Mouse (Mus musculus): ENCODE data around the gene Slc27a1. TPM values are rescaled to one million over a fixed set of nuclear protein-coding genes. Genes with fewer than 3 reads are reported as not detected.
A peak's percentile ranks its signal among the peaks of the same experiment; 100 is the strongest.

Slc27a1 gene
- polyA plus RNA-seq, 1 experiment from 2014 or later, result 26.5 TPM

- H3K4me2 ChIP-seq (replicated peaks; ENCODE audit: low read depth), result peak overlapping the region; percentile 32
- 5% methylated on average over 24 of the region's 26 CpGs for WGBS
- H3K36me3 ChIP-seq (ENCODE audit: control insufficient read depth, insufficient read depth, low read length), result no peaks in the 10 kb centered on the region
- H3K4me1 ChIP-seq (replicated peaks; ENCODE audit: control insufficient read depth, insufficient read depth), result no peaks in the 10 kb centered on the region; the same call in 1 of the 2 replicates
- no peak overlapping the region for H3K27ac ChIP-seq (replicated peaks)
- TF ChIP-seq EP300 (optimal IDR thresholded peaks at IDR 0.05), result no peak
- no peak for TF ChIP-seq CTCF (IDR thresholded peaks at IDR 0.05; ENCODE audit: low read depth)
- ATAC-seq (ENCODE audit: low FRiP score, low TSS enrichment) (no peak), DNase-seq (ENCODE audit: low spot score) (peak; percentile 78)
- no peaks in the 10 kb centered on the region; the same call in 1 of the 2 replicates for H3K9me3 ChIP-seq (ENCODE audit: control insufficient read depth, low read length)
- H3K9ac ChIP-seq (ENCODE audit: low read length), result no peak overlapping the region
- no peaks in the 10 kb centered on the region for H3K27me3 ChIP-seq (ENCODE audit: control insufficient read depth, insufficient read depth, low read length)
- H3K4me3 ChIP-seq (ENCODE audit: low read depth, low read length), result no peak overlapping the region; the same call in 1 of the 2 replicates
Observed at GRCm38 (mm10) chr8:71633981-71634667, 65.4 kb downstream of the Slc27a1 start.

Small RNAs within 50 kb of the gene (microRNA-seq; reads per million reads assigned to microRNA genes)
- gene Mir6769b, result not detected

Other genes with a start within 250 kb of the Slc27a1 start
- 97.1 and 107 TPM in 2 replicates for gene Use1, start 202.0 kb upstream of the Slc27a1 start, polyA plus RNA-seq (2015; fragmentation: Nextera tagmentation; extraction: Ambion mirVana)
- gene Ocel1, start 197.6 kb upstream of the Slc27a1 start, polyA plus RNA-seq (2015; fragmentation: Nextera tagmentation; extraction: Ambion mirVana), result 8.2 and 9.1 TPM in 2 replicates
- gene Nr2f6, start 186.9 kb upstream of the Slc27a1 start, polyA plus RNA-seq (2015; fragmentation: Nextera tagmentation; extraction: Ambion mirVana), result 47.0 and 56.1 TPM in 2 replicates
- 4.1 and 4.5 TPM in 2 replicates for gene Ushbp1, start 173.1 kb upstream of the Slc27a1 start, polyA plus RNA-seq (2015; fragmentation: Nextera tagmentation; extraction: Ambion mirVana)
- gene Babam1, start 172.0 kb upstream of the Slc27a1 start, polyA plus RNA-seq (2015; fragmentation: Nextera tagmentation; extraction: Ambion mirVana), result 54.7 and 61.7 TPM in 2 replicates
- gene Ankle1, start 162.9 kb upstream of the Slc27a1 start, polyA plus RNA-seq (2015; fragmentation: Nextera tagmentation; extraction: Ambion mirVana), result 5.0 and 6.4 TPM in 2 replicates
- gene Abhd8, start 105.2 kb upstream of the Slc27a1 start, polyA plus RNA-seq (2015; fragmentation: Nextera tagmentation; extraction: Ambion mirVana), result 22.1 and 23.5 TPM in 2 replicates
- gene Mrpl34, start 103.9 kb upstream of the Slc27a1 start, polyA plus RNA-seq (2015; fragmentation: Nextera tagmentation; extraction: Ambion mirVana), result 127 and 137 TPM in 2 replicates
- gene Dda1, start 99.7 kb upstream of the Slc27a1 start, polyA plus RNA-seq (2015; fragmentation: Nextera tagmentation; extraction: Ambion mirVana), result 72.5 and 74.5 TPM in 2 replicates
- gene Ano8, start 82.9 kb upstream of the Slc27a1 start, polyA plus RNA-seq (2015; fragmentation: Nextera tagmentation; extraction: Ambion mirVana), result 0.68 and 1.1 TPM in 2 replicates
- gene Gtpbp3, start 80.8 kb upstream of the Slc27a1 start, polyA plus RNA-seq (2015; fragmentation: Nextera tagmentation; extraction: Ambion mirVana), result 7.2 and 8.2 TPM in 2 replicates
- gene Plvap, start 57.1 kb upstream of the Slc27a1 start, polyA plus RNA-seq (2015; fragmentation: Nextera tagmentation; extraction: Ambion mirVana), result 56.3 and 60.9 TPM in 2 replicates
- 0.29 and 0.46 TPM in 2 replicates for gene Ccdc194, start 43.2 kb upstream of the Slc27a1 start, polyA plus RNA-seq (2015; fragmentation: Nextera tagmentation; extraction: Ambion mirVana)
- 32.8 and 34.2 TPM in 2 replicates for gene Bst2, start 31.4 kb upstream of the Slc27a1 start, polyA plus RNA-seq (2015; fragmentation: Nextera tagmentation; extraction: Ambion mirVana)
- gene Mvb12a, start 26.0 kb upstream of the Slc27a1 start, polyA plus RNA-seq (2015; fragmentation: Nextera tagmentation; extraction: Ambion mirVana), result 103 TPM in 2 replicates
- 1.0 and 1.4 TPM in 2 replicates for gene Tmem221, start 10.0 kb upstream of the Slc27a1 start, polyA plus RNA-seq (2015; fragmentation: Nextera tagmentation; extraction: Ambion mirVana)
- 0.04 and 0.05 TPM in 2 replicates for gene Nxnl1, start 2.3 kb upstream of the Slc27a1 start, polyA plus RNA-seq (2015; fragmentation: Nextera tagmentation; extraction: Ambion mirVana)
- gene Pgls, start 23.3 kb downstream of the Slc27a1 start, polyA plus RNA-seq (2015; fragmentation: Nextera tagmentation; extraction: Ambion mirVana), result 221 and 223 TPM in 2 replicates
- gene Fam129c, start 28.8 kb downstream of the Slc27a1 start, polyA plus RNA-seq (2015; fragmentation: Nextera tagmentation; extraction: Ambion mirVana), result 0.99 and 1.4 TPM in 2 replicates
- 40.3 and 41.1 TPM in 2 replicates for gene Colgalt1, start 42.1 kb downstream of the Slc27a1 start, polyA plus RNA-seq (2015; fragmentation: Nextera tagmentation; extraction: Ambion mirVana)
- 0.46 and 0.52 TPM in 2 replicates for gene Unc13a, start 102.9 kb downstream of the Slc27a1 start, polyA plus RNA-seq (2015; fragmentation: Nextera tagmentation; extraction: Ambion mirVana)
- gene Jak3, start 107.4 kb downstream of the Slc27a1 start, polyA plus RNA-seq (2015; fragmentation: Nextera tagmentation; extraction: Ambion mirVana), result 4.6 and 5.4 TPM in 2 replicates
- gene Insl3, start 120.3 kb downstream of the Slc27a1 start, polyA plus RNA-seq (2015; fragmentation: Nextera tagmentation; extraction: Ambion mirVana), result 1.9 and 2.6 TPM in 2 replicates
- 35.9 and 36.9 TPM in 2 replicates for gene B3gnt3, start 132.9 kb downstream of the Slc27a1 start, polyA plus RNA-seq (2015; fragmentation: Nextera tagmentation; extraction: Ambion mirVana)
- 4.8 and 5.9 TPM in 2 replicates for gene Fcho1, start 156.8 kb downstream of the Slc27a1 start, polyA plus RNA-seq (2015; fragmentation: Nextera tagmentation; extraction: Ambion mirVana)